Mouse (Mus musculus): ENCODE data around the gene Hdgfl2.

Hdgfl2 gene

DNA sequence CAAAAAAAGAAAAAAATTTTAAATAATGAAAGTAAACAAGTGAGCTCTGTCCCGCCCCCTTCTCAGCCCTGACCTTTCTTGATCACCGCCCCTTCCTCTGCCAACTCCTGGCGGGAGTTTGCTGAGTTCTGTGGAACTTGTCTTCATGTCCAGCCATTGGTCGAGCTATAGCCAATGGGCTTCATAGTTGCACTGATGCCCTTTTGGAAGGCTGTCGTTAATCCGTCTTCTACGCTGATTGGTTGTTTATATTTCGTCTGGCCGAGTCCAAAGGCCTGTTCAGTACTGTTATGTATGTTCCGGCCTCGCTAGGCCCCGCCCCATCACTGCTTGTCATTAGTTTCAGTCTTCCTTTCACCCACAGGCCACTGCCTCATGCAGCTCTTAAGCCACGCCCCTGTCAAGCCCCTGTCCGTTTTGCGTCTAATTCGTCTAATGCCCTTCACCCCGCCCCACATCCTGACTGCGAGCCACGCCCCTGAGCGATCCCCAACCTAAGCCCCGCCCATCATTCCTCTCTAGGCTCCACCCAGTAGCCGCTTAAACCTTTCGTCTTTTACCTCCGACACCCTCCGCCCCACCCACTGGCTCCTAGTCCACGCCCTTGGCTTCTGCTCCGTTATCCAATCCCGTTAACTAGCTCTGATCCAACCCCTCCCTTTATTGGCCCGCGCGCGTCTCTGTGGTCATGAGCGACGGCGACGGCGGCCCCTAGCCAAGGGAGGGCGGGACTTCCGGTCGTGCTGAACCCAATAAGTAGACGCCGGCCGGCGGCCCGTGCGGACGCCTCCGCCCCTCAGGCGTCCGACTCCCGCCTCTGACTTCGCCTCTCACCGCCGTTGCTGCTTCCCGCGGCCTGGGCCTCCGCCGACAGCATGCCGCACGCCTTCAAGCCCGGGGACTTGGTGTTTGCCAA, at the start of gene Hdgfl2:
Gene Hdgfl2, plus strand, starts transcription at position 755 of the 916 bp plus-strand sequence.
- peak; percentile 100 for DNase-seq

- no peak for DNase-seq
Observed at GRCm38 (mm10) chr17:56030238-56030870, 49.1 kb upstream of the Hdgfl2 start.

GRCm38 (mm10) chr17:56030919-56031318, 48.5 kb upstream of the Hdgfl2 start:
- DNase-seq = peak; percentile 81

DNA sequence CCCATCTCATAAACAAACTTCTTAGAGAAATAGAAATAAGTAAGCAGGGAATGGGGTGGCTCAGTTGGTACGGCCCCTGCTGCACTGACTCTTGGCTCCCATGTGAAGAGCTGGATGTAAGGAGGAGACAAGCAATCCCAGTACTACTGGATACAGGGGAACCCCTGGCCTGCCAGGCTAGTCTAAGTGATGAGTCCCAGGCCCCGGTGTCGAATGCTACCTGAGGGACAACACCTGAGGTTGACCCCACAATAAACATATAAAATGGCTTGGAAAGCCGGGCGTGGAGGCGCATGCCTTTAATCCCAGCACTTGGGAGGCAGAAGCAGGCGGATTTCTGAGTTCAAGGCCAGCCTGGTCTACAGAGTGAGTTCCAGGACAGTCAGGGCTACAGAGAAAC, 48.0 kb upstream of the Hdgfl2 start:
- no peak for DNase-seq

- DNase-seq = peak; percentile 29
Observed at GRCm38 (mm10) chr17:56032127-56032733, 47.2 kb upstream of the Hdgfl2 start.

GRCm38 (mm10) chr17:56032831-56033230, 46.6 kb upstream of the Hdgfl2 start:
- no peak for DNase-seq

DNA sequence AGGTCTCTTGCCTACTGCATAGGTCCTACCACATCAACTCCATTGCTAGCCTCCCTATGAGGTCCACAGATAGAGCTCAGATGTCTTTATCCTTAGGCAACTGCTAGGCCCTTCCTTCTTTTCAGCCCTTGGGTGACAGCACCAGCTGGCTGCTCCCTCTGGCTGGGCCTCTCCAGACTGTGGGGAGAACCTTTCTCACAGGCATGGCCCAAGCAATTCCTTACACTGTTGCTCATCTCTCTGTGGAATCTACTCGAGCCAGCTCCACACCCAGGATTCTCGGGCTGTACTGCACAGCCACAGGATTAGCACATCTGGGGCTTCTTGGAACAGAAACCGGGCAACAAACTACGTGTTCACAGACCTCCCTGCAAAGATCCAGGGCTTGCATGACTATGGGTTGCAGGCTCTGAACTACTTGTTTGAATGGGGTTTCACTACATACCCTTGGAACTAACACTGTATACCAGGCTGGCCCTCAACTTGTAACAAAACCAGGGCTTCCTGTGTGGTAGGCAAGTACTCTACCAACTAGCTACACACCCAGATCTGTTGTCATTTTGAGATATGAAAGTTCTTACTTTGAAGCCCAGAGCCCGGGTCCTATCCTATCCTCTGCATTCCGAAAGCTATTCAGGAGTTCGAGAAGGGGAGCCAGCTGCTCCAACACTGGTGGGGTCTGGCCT, 45.3 kb upstream of the Hdgfl2 start:
- no peak for DNase-seq

DNA sequence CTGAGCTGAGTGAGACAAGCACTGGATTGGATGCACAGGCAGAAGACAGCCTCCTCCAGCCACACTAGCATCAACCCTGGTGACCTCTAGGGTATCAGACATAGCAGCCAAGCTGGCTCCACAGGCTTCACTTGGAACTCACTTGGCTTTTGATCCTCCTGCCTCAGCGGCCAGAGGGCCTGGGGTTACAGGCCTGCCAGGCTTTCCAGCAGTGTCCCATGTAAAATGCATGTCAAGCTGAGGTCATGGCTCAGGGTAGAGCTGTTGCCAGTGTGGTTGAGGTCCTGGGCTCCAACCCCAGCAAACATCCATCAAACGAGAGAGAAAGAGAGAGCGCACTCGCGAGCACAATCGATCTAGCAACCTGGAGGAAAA, 44.7 kb upstream of the Hdgfl2 start:
- DNase-seq = no peak

DNA sequence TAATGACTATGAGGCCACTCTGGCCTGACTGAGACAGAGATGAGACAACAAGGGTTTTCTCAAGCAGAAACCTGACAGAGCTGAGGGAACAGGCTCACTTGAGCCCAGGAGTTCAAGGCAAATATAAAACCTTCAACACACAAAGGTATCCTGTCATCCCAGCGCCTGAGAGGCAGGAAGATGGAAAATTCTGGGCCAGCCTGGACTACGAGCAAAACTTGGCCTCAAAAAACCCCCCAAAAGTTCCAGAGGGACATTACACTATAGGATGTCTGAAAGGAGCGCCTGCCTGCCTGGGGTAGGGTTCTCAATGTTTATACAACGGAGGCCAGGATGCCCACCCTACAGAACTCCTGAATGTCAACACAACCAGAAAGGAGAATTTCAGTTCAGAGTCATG, 44.2 kb upstream of the Hdgfl2 start:
- no peak for DNase-seq

DNA sequence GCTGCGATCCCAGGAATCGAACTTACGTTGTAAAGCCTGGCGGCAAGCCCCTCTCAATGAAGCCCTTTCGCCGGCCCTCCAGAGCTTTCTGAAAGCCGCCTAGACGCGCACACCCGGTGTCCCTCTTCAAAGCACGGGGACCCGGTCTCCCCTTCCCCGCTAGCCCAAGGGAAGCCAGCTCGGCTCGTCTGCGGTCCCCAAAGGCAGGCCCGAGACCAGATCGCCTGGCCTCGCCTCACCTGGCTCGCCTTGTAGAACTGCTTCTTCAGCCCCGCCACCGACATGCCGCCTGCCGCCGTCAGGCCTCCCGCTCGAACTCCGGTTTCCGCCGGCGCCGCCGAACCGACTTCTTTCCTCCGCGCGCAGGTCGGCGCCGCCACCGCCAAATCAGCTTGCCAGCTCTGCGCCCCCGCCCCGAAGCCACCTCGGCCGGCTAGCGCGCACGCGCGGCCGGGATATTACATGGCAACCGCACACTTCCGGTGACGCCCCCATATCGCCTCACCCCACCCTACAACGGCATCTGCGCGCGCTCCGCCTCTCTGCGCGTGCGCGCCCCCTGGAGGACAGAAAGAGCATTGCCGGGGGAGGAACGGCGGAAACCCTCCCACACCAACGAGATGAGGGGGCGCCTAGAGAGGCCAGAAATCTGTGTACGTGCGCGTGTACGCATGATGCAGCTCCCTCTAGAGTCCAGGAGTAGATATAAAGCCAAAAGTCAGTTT, 43.1 kb upstream of the Hdgfl2 start, which contains the start of gene Sh3gl1:
Gene Sh3gl1, minus strand, starts transcription at position 460 of the 725 bp plus-strand sequence.
- DNase-seq = peak; percentile 99

DNA sequence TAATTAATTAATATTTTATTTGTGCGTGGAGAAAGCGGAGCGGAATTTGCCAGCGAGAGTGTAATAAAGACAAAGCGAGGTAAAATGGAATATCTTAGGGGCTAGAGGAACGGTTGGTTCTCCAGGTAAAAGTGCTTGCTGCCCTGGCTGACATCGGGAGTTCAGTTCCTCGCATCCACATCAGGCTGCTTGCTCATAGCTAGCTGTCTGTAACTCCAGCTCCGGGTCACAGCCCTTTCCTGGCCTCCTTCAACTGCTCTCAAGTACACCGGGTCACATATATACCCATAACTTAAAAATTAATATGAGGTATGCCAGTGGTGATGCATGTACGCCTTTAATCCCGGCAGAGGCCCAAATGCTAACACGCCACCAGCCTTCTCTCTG, 42.5 kb upstream of the Hdgfl2 start:
- no peak for DNase-seq

DNA sequence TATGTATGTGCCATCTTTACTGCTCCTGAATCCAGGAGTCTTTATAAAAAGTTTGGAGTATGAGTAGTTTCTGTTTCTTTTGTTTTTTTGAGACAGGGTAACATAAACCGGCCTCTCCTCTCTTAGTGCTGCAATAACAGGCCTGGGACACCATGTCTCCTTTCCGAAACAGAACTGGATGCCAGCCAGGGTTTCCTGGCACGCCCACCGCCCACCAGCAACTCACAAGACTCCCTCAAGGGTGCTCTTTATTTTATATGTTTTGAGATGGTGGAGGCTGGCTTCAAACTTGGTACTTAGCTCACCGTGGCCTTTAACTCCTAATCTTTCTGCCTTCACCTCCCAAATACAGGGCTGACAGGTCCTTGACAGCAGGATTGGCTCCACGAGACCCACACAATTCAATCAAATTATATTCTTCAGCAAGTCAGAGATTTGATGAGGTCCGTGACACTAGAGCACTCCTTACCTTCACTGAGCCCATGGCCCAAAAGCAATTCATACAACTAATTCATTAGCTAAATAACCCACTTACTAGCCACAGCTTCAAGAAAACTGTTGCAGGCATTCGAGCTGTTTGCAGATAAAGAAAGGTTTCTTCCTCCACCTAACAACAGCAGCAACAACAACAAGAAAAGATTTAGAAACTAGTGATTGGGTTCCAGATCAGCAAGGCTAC, 40.7 kb upstream of the Hdgfl2 start:
- no peak for DNase-seq

DNA sequence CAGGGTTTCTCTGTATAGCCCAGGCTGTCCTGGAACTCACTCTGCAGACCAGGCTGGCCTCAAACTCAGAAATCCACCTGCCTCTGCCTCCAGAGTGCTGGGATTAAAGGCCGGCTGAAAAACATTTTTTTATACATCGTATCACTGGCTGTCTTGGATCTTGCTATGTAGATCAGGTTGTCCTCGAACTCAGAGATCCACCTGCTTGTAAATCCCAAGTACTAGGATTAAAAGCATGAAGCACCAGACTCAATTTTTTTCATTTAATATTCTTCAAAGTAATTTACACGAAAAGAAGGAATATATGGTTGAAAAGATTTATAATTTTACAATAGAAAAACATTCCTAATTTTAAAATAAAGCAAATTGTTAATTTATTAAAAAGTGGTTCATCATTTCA, 40.1 kb upstream of the Hdgfl2 start:
- no peak for DNase-seq

DNA sequence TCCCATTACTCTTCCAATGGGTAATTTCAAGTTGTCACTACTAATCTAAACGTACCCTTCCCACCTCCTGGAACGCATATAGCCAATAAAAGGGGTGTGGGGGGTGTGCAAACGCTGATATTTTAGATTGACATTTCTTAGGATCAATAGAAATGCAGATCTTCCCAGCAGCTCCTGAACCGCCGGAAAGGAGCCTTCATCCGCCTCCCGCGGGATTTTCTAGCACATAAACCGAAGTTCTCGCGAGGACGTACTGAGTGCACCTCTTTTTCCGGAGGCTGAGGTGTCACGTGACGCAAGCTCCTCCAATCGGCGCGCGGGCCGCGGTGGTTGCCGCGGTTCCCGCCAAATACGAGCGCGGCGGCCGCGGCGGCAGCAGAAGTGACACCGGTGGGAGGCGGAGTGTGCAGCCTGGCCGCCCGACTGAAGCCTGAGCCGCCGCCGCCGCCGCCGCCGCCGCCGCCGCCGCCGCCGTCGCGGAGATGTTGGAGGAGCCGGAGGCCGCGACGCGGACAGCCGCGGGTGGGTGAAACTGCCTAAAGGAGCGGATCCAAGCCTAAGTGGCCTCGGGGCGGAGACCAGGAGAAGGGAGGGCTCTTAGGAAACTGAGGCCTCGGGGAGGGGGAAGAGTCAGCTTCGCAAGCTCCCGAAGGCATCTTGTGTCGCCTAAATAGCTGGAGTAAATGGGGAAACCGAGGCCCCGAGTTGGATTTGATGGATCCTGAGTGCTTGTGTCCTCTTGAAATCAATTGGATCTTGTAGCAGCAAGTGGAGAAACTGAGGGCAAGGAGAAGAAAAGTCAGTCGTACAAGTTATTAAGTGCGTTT, 39.2 kb upstream of the Hdgfl2 start, which contains the start of gene Chaf1a:
Gene Chaf1a, plus strand, starts transcription at position 410 of the 827 bp plus-strand sequence.
- DNase-seq = peak; percentile 98

GRCm38 (mm10) chr17:56040857-56041163, 38.6 kb upstream of the Hdgfl2 start:
- no peak for DNase-seq

GRCm38 (mm10) chr17:56051369-56051768, 28.1 kb upstream of the Hdgfl2 start:
- DNase-seq = no peak

DNA sequence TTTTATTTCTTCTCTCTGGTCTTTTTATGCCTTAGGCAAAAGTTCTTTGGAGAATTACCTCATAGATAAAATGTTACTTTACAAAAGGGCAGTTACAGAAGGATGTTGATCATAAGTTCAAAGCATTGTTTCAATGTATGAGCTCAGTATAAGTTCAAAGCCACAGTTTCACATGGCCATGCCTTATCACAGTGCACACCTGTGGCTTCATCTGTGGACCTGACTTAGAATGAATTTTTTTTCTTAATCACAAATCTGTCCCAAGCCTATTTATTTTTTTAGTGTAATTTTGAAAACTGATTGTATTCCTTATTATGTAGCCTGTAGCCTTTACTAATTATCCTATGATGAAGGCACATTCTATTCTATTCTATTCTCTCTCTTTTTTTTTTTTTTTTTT, 24.5 kb upstream of the Hdgfl2 start:
- DNase-seq = no peak

DNA sequence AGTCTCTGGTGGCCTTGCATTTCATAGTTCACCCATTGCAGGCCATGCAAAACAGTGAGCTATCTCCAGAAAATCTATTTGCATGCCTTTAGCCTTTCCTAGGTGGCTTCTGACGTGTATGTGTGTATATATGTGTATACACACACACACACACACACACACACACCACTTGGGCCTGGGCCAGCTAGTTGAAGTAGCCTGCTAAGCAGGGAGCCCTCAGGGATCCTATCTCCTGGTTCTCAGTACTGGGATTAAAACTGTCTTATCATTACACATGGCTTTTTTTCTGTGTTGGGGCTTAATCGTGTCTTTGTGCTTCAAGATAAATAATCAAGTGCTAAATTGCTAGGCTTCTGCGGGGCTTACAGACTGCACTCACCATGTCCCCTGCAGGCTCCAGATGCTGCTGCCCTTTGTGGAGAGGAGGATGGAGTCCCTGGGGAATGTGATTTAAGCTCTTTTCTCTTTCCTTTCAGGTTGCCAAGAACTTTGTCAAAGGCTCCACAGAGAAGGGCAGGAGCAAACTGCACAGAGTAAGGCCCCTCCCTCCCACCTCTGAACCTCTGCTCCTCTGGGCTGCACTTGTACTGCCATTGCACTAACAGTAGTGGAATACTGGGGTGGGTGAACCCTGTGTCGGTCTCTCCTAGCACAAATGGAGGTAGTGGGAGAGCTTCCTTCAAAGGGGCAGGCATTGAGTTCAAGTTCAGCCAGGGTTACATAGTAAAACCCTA, 23.3 kb upstream of the Hdgfl2 start:
- DNase-seq = no peak

DNA sequence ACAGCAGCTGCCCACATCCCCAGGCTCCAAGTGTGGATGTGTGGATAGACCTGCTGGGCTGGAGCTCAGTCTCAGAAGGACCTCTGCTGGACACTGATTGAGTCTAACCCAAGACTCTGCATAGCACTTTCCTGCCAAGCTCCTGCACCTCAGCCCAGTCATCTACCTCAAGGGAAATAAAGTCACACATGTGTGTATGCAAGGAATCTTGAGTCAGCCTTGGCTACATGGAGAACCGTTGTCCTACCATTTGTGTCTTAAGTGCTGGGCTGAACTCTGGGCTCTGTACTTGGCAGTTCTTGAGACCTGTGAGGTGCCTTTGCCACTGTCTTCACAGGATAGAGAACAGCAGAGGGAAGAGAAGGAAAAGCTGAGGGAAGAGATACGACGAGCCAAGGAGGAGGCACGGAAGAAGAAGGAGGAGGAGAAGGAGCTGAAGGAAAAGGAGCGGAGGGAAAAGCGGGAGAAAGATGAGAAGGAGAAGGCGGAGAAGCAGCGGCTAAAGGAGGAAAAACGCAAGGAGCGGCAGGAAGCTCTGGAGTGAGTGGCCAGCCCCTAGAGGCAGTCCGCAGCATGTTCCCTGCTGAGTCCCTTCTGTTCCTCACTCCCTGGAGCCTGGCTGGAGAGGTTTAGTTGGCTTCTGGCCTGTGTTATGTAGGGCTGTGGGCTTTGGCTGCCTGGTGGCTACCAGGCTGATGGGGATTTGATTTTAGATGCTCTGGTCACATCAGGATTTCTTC, 21.9 kb upstream of the Hdgfl2 start:
- DNase-seq = no peak

- DNase-seq = no peak
Observed at GRCm38 (mm10) chr17:56062081-56062480, 17.4 kb upstream of the Hdgfl2 start.

All from kidney, adult 11 months (tissue).